ENCODE assay signal across 25 mouse cellular contexts in the genomic region with DNA sequence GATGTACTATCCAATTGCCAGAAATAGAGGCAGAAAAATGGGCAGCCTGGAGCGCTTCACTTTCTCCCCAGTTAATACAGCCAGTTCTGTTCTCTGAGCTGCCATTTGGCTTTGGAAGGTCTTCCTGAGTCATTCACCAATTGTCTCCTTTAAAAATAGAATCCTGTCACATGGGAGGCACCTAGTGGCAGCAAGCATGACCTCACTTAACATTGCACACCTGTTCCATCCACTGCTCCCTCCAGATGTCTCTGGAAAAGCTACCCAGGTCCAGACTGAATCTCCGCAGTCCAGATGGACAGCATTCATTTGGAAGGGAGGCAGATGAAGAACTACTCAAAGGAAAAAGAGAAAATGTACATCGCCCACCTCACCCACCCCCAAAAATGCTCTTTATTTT.
DNase-seq lines count a peak whose midpoint lies in the region; ATAC-seq and TF ChIP-seq lines count a peak whose summit lies in the region.
"Had no signal": no experiment of that assay in that cellular context is flagged by ENCODE, and none has a peak within 500 bp of the region (broad histone marks: within the 10 kb centered on the region; RNA-seq: fewer than 3 reads in every experiment).

No protein-coding gene starts in this region.

- intact Hi-C loops in heart, postnatal 14 days (cut with DNase I) = no loop called here

- no peak overlapping the region for H3K27ac ChIP-seq in kidney, adult 2 months (ENCODE audit: insufficient read depth, low read depth, low read length)
- no peak overlapping the region for H3K27ac ChIP-seq in limb, embryonic 14.5 days (replicated peaks; ENCODE audit: low read depth, low read length)
- H3K27ac ChIP-seq: hindbrain, embryonic 14.5 days; limb, embryonic 15.5 days; liver, embryonic 13.5 days; neural tube, embryonic 15.5 days; stomach, embryonic 15.5 days had no signal

- no peaks in the 10 kb centered on the region for H3K36me3 ChIP-seq in kidney, adult 2 months (ENCODE audit: control insufficient read depth, insufficient read depth, low read length)
- no peaks in the 10 kb centered on the region for H3K36me3 ChIP-seq in limb, embryonic 14.5 days (ENCODE audit: control insufficient read depth, insufficient read depth, low read length)
- H3K36me3 ChIP-seq: limb, embryonic 15.5 days; liver, embryonic 13.5 days; neural tube, embryonic 15.5 days; stomach, embryonic 15.5 days had no signal

- no peaks in the 10 kb centered on the region for H3K9me3 ChIP-seq in limb, embryonic 14.5 days (ENCODE audit: control insufficient read depth, low read length)
- H3K9me3 ChIP-seq: limb, embryonic 15.5 days; liver, embryonic 13.5 days; neural tube, embryonic 15.5 days; stomach, embryonic 15.5 days had no signal

- no peak overlapping the region for H3K4me3 ChIP-seq in kidney, adult 2 months (ENCODE audit: insufficient read depth, low read depth, low read length)
- no peak overlapping the region for H3K4me3 ChIP-seq in limb, embryonic 14.5 days (replicated peaks; ENCODE audit: low read length)
- H3K4me3 ChIP-seq: erythroblast, embryonic 14.5 days; limb, embryonic 15.5 days; liver, embryonic 13.5 days; neural tube, embryonic 15.5 days; stomach, embryonic 15.5 days had no signal

- no peak overlapping the region for H3K4me2 ChIP-seq in limb, embryonic 14.5 days (replicated peaks; ENCODE audit: low read depth, low read length, severe bottlenecking)
- H3K4me2 ChIP-seq: hindbrain, embryonic 14.5 days; limb, embryonic 15.5 days; liver, embryonic 13.5 days; neural tube, embryonic 15.5 days; stomach, embryonic 15.5 days had no signal

- WGBS in kidney, adult 2 months = 79% methylated on average over 3 of the region's 3 CpGs
- 62% methylated on average over 3 of the region's 3 CpGs for WGBS in limb, embryonic 14.5 days

- H3K9ac ChIP-seq in limb, embryonic 14.5 days (ENCODE audit: low read depth, low read length, severe bottlenecking) = no peak overlapping the region
- H3K9ac ChIP-seq: hindbrain, embryonic 14.5 days; limb, embryonic 15.5 days; liver, embryonic 13.5 days; neural tube, embryonic 15.5 days; stomach, embryonic 15.5 days had no signal

- H3K27me3 ChIP-seq in kidney, adult 2 months (replicated peaks; ENCODE audit: control insufficient read depth, insufficient read depth, low read length) = no peaks in the 10 kb centered on the region
- H3K27me3 ChIP-seq in limb, embryonic 14.5 days (ENCODE audit: control insufficient read depth, insufficient read depth, low read length) = no peaks in the 10 kb centered on the region
- H3K27me3 ChIP-seq: limb, embryonic 15.5 days; liver, embryonic 13.5 days; neural tube, embryonic 15.5 days; stomach, embryonic 15.5 days had no signal

- peak; percentile 37 to 55 for DNase-seq in heart, adult 18-20 months
- no peak for DNase-seq in heart, postnatal 14 days
- DNase-seq in kidney, adult 2 months = peak; percentile 35
- no peak for DNase-seq in kidney, adult 9 months
- DNase-seq in brain, adult 2 months (ENCODE audit: low read depth, low spot score) = peak; percentile 17
- no peak for DNase-seq in limb, embryonic 14.5 days (ENCODE audit: low spot score)
- DNase-seq in adipocyte (ENCODE audit: low spot score) = no peak
- DNase-seq in thymus, postnatal 4 days = no peak
- DNase-seq: adrenal gland, postnatal 14 days; B cell, adult 2 months; cerebellum, adult 2 months; kidney, adult 18-20 months; kidney, postnatal 14 days; liver, embryonic 13.5 days; lung, adult 18-20 months; lung, postnatal 10 days; midbrain, embryonic 14.5 days; retina, postnatal 1 day; right cerebral cortex, postnatal 14 days had no signal

- no peaks in the 10 kb centered on the region for H3K4me1 ChIP-seq in kidney, adult 2 months (ENCODE audit: control insufficient read depth, insufficient read depth, low read length)
- H3K4me1 ChIP-seq in limb, embryonic 14.5 days (ENCODE audit: control insufficient read depth, insufficient read depth, low read length) = peaks cover 3% of the 10 kb centered on the region; the same call in 1 of the 2 replicates
- H3K4me1 ChIP-seq: liver, embryonic 13.5 days; neural tube, embryonic 15.5 days; stomach, embryonic 15.5 days had no signal

- TF ChIP-seq CTCF in kidney, adult 2 months (conservative IDR thresholded peaks at IDR 0.05; ENCODE audit: insufficient read depth, insufficient read length, low read depth, low read length) = no peak; the same call in 1 of the 2 replicates

- TF ChIP-seq POLR2A in kidney, adult 2 months (IDR thresholded peaks at IDR 0.05; ENCODE audit: low read depth, low read length) = no peak
- TF ChIP-seq POLR2A in limb, embryonic 14.5 days (IDR thresholded peaks at IDR 0.05; ENCODE audit: borderline replicate concordance, extremely low read depth, insufficient read depth, insufficient read length) = no peak

- 0 out of 2 replicates have a peak, but pooled peaks have one; percentile 41 for ATAC-seq in limb, embryonic 14.5 days (ENCODE audit: low FRiP score, low read depth)
- ATAC-seq: forebrain, embryonic 16.5 days had no signal

Comparison
In these comparisons a context has a peak if more than half of its experiments do, and no peak if none do; other contexts are left out.
1. DNase-seq: peak in heart, adult 18-20 months (2 of 2), kidney, adult 2 months (single experiment) and brain, adult 2 months (single experiment); none in heart, postnatal 14 days (0 of 2), kidney, adult 9 months (single experiment), limb, embryonic 14.5 days (single experiment), adipocyte (single experiment) and thymus, postnatal 4 days (single experiment).